Mouse (Mus musculus) hindbrain, embryonic 11.5 days (tissue): ENCODE data around the gene Atp1a4. TPM values are rescaled to one million over a fixed set of nuclear protein-coding genes. Genes with fewer than 3 reads are reported as not detected.

ENCODE experiments used
- ATAC-seq: fragments of 200-750 bp; cut with Nextera tagmentation; 2 replicates; pipeline ENCODE4 v1.8.0; 2017; ENCODE audit warnings: mild to moderate bottlenecking, moderate TSS enrichment, moderate library complexity; ENCODE audit not compliant: low FRiP score
- DNase-seq: peaks from one replicate; pipeline ENCODE4 v3.0.0-alpha.2; 2015; ENCODE audit warnings: low spot score
- H3K27ac ChIP-seq: fragments of 300-500 bp; sonication (generic); 2 replicates; pipeline ENCODE4 v1.5.1; 2014; ENCODE audit warnings: mild to moderate bottlenecking, low read depth, low read length
- H3K27me3 ChIP-seq: fragments of 300-500 bp; sonication (generic); 2 replicates; pipeline ENCODE4 v1.6.1; 2014; ENCODE audit warnings: mild to moderate bottlenecking, low read length, moderate library complexity, mixed read lengths; ENCODE audit not compliant: control insufficient read depth, insufficient read depth
- H3K36me3 ChIP-seq: fragments of 300-500 bp; sonication (generic); 2 replicates; pipeline ENCODE4 v1.6.1; 2014; ENCODE audit warnings: mild to moderate bottlenecking, low read length, moderate library complexity, mixed read lengths; ENCODE audit not compliant: control insufficient read depth, insufficient read depth
- H3K4me1 ChIP-seq: fragments of 300-500 bp; sonication (generic); replicated peaks from 2 replicates; pipeline ENCODE4 v1.6.1; 2014; ENCODE audit warnings: low read length, mixed read lengths; ENCODE audit not compliant: control insufficient read depth, insufficient read depth
- H3K4me2 ChIP-seq: fragments of 300-500 bp; sonication (generic); replicated peaks from 2 replicates; pipeline ENCODE4 v1.6.1; 2014; ENCODE audit warnings: mild to moderate bottlenecking, low read depth, low read length
- H3K4me3 ChIP-seq: fragments of 300-500 bp; sonication (generic); 2 replicates; pipeline ENCODE4 v1.5.1; 2014; ENCODE audit warnings: low read depth, low read length
- H3K9ac ChIP-seq: fragments of 300-500 bp; sonication (generic); 2 replicates; pipeline ENCODE4 v1.6.1; 2014; ENCODE audit warnings: low read depth, low read length
- H3K9me3 ChIP-seq: fragments of 300-500 bp; sonication (generic); 2 replicates; pipeline ENCODE4 v1.6.1; 2016; ENCODE audit warnings: low read length; ENCODE audit not compliant: control insufficient read depth
- WGBS: fragments of 180-500 bp; shearing (Covaris S2); extraction: QIAGEN DNeasy Blood & Tissue Kit; methylation state at CpG from one replicate; pipeline ENCODE4 v1.1.7; 2014; 5-methylcytosine and 5-hydroxymethylcytosine counted together
- polyA plus RNA-seq: library from polyadenylated mRNA; unstranded; fragments of >200 nt; fragmentation: Nextera tagmentation; extraction: Ambion mirVana; gene quantifications from 2 replicates; pipeline ENCODE4 v1.2.1, GENCODE M21; 2014

Gene Atp1a4
- polyA plus RNA-seq, 1 experiment from 2014 or later = not detected

DNA sequence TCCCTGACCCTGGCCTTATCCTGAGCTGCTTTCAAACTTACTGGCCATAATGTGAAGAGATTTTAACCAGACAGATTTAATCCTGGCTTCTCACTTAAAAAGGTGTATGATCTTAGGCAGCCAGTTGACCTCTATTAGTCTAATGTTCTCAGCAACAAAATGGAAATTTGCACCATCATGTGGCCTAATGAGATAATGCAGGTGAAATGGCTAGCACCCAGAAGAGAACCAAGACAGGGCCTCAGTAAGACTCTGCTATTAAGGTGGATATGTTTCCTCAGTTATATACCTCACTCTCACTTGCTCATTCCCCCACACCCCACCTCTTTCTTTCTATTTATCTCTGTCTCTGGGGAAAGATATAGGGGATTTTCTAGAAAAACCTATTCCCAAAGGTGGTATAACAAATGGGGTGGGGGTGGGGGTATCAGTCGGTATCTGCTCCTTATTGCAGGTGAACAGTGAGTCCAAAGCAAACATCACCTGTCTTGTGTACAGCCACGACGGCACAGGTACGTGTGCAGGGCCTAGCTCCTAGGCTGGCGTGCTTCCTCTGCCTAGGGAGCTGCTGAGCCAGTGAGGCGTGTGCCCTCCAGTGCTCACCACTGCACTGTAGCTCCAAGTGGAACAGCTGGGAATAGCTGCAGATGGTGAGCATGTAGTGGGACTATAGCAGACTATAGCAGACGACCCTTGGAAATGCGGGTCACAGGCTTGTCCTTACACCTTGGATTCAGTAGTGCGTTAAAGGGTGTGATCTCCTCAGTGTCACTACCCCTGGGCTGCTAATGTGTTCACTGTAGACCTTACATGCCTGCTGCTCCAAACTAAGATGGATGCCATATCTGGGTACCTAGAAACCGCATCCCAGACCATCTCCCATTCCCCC is 71.6 kb downstream of the Atp1a4 start:
- Histone ChIP-seq H3K9ac (no peak overlapping the region), H3K4me3 (no peak overlapping the region), H3K27me3 (no peaks in the 10 kb centered on the region), H3K27ac (no peak overlapping the region), H3K4me2 (no peak overlapping the region), H3K9me3 (no peaks in the 10 kb centered on the region), H3K36me3 (0 out of 2 replicates have a peak, but pooled peaks cover 7% of the 10 kb centered on the region), H3K4me1 (no peaks in the 10 kb centered on the region)
- no peak; the same call in 1 of the 2 replicates for ATAC-seq
- 95% methylated on average over 10 of the region's 10 CpGs for WGBS
- DNase-seq = no peak

- Histone ChIP-seq H3K27me3 (no peaks in the 10 kb centered on the region), H3K9me3 (no peaks in the 10 kb centered on the region), H3K4me2 (no peak overlapping the region), H3K27ac (no peak overlapping the region), H3K4me3 (no peak overlapping the region), H3K9ac (no peak overlapping the region), H3K36me3 (0 out of 2 replicates have a peak, but pooled peaks cover 7% of the 10 kb centered on the region), H3K4me1 (no peaks in the 10 kb centered on the region)
- no peak for ATAC-seq
- no peak for DNase-seq
These were observed 74.3 kb downstream of the Atp1a4 start for GRCm38 (mm10) chr1:172183915-172184314.

DNA sequence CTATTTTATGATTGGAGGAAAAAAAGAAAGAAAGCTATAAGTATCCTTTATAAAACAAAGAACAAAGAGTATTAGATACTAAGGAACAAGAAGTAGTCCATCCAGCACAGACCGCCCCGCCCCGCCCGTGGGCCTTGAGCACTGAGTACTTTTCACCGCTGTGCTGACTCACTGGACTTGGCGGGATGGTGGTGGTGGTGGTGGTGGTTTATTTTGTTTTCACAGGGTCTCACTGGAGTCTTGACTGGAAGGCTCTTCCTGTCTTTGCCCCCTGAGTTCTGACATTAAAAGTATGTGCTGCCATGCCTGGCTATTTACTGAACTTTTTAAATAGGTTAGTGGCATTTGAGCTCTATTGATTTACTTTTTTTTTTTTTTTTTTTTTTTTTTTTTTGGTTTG is 75.2 kb downstream of the Atp1a4 start:
- over 99% methylated on average over 6 of the region's 6 CpGs for WGBS
- peaks cover 9% of the 10 kb centered on the region for H3K36me3 ChIP-seq

DNA sequence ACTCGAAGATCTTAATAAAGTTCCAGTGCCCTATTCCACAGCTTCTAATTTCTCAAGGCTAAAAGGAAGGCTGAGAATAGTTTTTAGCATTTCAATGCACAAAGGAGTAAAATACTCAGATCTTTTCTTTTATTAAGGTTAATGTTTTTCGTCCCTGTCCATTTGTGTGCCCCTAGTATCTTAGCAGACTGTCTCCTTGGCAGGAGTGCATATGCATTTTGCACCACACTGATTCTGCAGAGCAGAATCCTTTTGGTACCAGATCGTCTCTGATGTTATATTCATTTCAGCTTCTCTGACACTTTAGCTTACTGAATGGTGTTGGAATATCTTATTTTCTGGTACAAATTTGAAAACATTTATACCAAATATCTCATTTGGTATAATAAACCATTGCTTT is 76.4 kb downstream of the Atp1a4 start:
- H3K36me3 ChIP-seq = peaks cover 6% of the 10 kb centered on the region
- 92% methylated on average over 3 of the region's 3 CpGs for WGBS
- DNase-seq = no peak
- ATAC-seq = no peak
- H3K27me3 ChIP-seq = no peaks in the 10 kb centered on the region
- H3K9me3 ChIP-seq = no peaks in the 10 kb centered on the region
- H3K4me3 ChIP-seq = no peak overlapping the region
- H3K4me1 ChIP-seq = no peaks in the 10 kb centered on the region
- no peak overlapping the region for H3K27ac ChIP-seq
- no peak overlapping the region for H3K9ac ChIP-seq
- H3K4me2 ChIP-seq = no peak overlapping the region

More for the DNA sequence above, 75.2 kb downstream of the Atp1a4 start:
- Histone ChIP-seq H3K4me2 (no peak overlapping the region), H3K9me3 (no peaks in the 10 kb centered on the region), H3K9ac (no peak overlapping the region), H3K27me3 (no peaks in the 10 kb centered on the region), H3K4me1 (no peaks in the 10 kb centered on the region), H3K27ac (no peak overlapping the region), H3K4me3 (no peak overlapping the region)
- ATAC-seq (no peak), DNase-seq (no peak)

- H3K4me3 ChIP-seq = no peak overlapping the region
- no peak for DNase-seq
- no peaks in the 10 kb centered on the region for H3K4me1 ChIP-seq
- H3K9ac ChIP-seq = no peak overlapping the region
- no peak overlapping the region for H3K27ac ChIP-seq
- H3K27me3 ChIP-seq = no peaks in the 10 kb centered on the region
- peaks cover 3% of the 10 kb centered on the region for H3K36me3 ChIP-seq
- no peak for ATAC-seq
- 67% methylated on average over 4 of the region's 4 CpGs for WGBS
- no peak overlapping the region for H3K4me2 ChIP-seq
- no peaks in the 10 kb centered on the region for H3K9me3 ChIP-seq
These were observed 77.3 kb downstream of the Atp1a4 start for GRCm38 (mm10) chr1:172180881-172181280.

GRCm38 (mm10) chr1:172179102-172179501 is 79.1 kb downstream of the Atp1a4 start:
- no peak overlapping the region for H3K4me2 ChIP-seq
- DNase-seq (no peak), ATAC-seq (no peak)
- H3K9ac ChIP-seq = no peak overlapping the region
- H3K27me3 ChIP-seq = no peaks in the 10 kb centered on the region
- WGBS = 87% methylated on average over 7 of the region's 7 CpGs
- peaks cover 4% of the 10 kb centered on the region for H3K36me3 ChIP-seq
- no peak overlapping the region for H3K4me3 ChIP-seq
- no peaks in the 10 kb centered on the region for H3K9me3 ChIP-seq
- H3K4me1 ChIP-seq = no peaks in the 10 kb centered on the region
- H3K27ac ChIP-seq = no peak overlapping the region

DNA sequence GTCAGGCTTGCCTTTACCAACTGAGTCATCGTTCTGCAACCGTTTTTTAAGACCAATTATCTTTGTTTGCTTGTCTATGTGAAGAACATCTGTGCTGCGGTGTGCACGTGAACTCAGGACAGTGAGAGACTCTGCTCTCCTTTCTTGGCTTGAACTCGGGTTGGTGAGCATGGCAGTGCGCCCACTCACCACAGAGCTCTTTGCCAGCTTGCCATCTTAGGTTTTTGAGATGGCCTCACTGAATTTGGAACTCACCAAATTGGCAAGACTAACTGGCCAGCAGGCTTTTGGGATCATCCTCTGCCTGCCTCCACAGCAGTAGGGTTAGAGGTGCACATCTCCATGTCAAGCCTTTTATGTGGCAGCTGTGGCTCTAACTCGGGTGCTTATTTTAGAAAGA is 80.4 kb downstream of the Atp1a4 start:
- 91% methylated on average over 7 of the region's 7 CpGs for WGBS
- Histone ChIP-seq H3K27me3 (no peaks in the 10 kb centered on the region), H3K4me2 (no peak overlapping the region), H3K4me1 (no peaks in the 10 kb centered on the region), H3K9ac (no peak overlapping the region), H3K9me3 (no peaks in the 10 kb centered on the region), H3K4me3 (no peak overlapping the region), H3K36me3 (peaks cover 17% of the 10 kb centered on the region), H3K27ac (no peak overlapping the region)
- ATAC-seq = no peak
- DNase-seq = no peak
